Mouse (Mus musculus) bone marrow macrophage, adult 2 months (primary cell): ENCODE results near the gene Glud1.

Experiments
- CTCF ChIP-seq: IDR thresholded peaks from 2 replicates; pipeline ENCODE4 v1.5.1; 2012; ENCODE audit warnings: low read depth, mild to moderate bottlenecking, low read length, moderate library complexity
- POLR2A ChIP-seq: IDR thresholded peaks from 2 replicates; pipeline ENCODE4 v1.6.1; 2012; ENCODE audit warnings: mild to moderate bottlenecking, low read depth, low read length, borderline replicate concordance

GRCm38 (mm10) chr14:34355301-34355700, 44.8 kb downstream of the Glud1 start, which contains the start of gene Fam25c:
- TF ChIP-seq CTCF (no peak), POLR2A (no peak)
